Mouse (Mus musculus) CH12.LX (cell line): ENCODE results near the gene Fam71b. TPM values are rescaled to one million over a fixed set of nuclear protein-coding genes. Genes with fewer than 3 reads are reported as not detected.

Experiments used
- DNase-seq: peaks from one replicate; pipeline ENCODE4 v3.0.0-alpha.2; 2013; ENCODE audit errors: extremely low read depth
- H3K27ac ChIP-seq: 2 replicates; pipeline ENCODE4 v1.5.1; 2012; ENCODE audit warnings: low read depth, mild to moderate bottlenecking, control low read depth, moderate library complexity; ENCODE audit not compliant: insufficient read depth
- H3K27me3 ChIP-seq: replicated peaks from 2 replicates; pipeline ENCODE3; 2012; ENCODE audit warnings: inconsistent platforms
- H3K36me3 ChIP-seq, 2 experiments: replicated peaks in 1 of 2; 2 replicates each; pipeline versions ENCODE3 to v1.6.1; 2012; ENCODE audit warnings: inconsistent platforms in 1 of 2, low read length in 1 of 2, mild to moderate bottlenecking in 1 of 2, mixed read lengths in 1 of 2, moderate library complexity in 1 of 2; ENCODE audit not compliant: control insufficient read depth in 1 of 2, insufficient read depth in 1 of 2
- H3K4me1 ChIP-seq, 2 experiments: 2 replicates each; pipeline ENCODE4 v1.6.1; 2012; ENCODE audit warnings: inconsistent platforms in 1 of 2, moderate library complexity in 1 of 2; ENCODE audit not compliant: insufficient read depth in 2 of 2, control insufficient read depth in 1 of 2
- H3K4me2 ChIP-seq: 2 replicates; pipeline ENCODE4 v1.6.1; 2012; ENCODE audit warnings: low read depth, mild to moderate bottlenecking, control low read depth; ENCODE audit not compliant: poor library complexity, insufficient read depth, severe bottlenecking
- H3K4me3 ChIP-seq, 3 experiments: fragments of 150-350 bp in 1 of 3; sonication (generic) in 1 of 3; replicated peaks in 1 of 3; 2 replicates each; pipeline versions ENCODE3 to v1.5.1; 2011 to 2012; ENCODE audit warnings: low read depth in 2 of 3, low read length in 2 of 3, mild to moderate bottlenecking in 2 of 3, moderate library complexity in 2 of 3, control low read depth in 1 of 3, improper control_type of control experiment in 1 of 3, inconsistent platforms in 1 of 3, mixed read lengths in 1 of 3; ENCODE audit not compliant: poor library complexity in 1 of 3
- H3K79me2 ChIP-seq: replicated peaks from 2 replicates; pipeline ENCODE4 v1.6.1; 2012; ENCODE audit warnings: mild to moderate bottlenecking, moderate library complexity; ENCODE audit not compliant: control insufficient read depth, poor library complexity, insufficient read depth, severe bottlenecking; ENCODE audit errors: extremely low read depth
- H3K9ac ChIP-seq: 2 replicates; pipeline ENCODE4 v1.6.1; 2012; ENCODE audit warnings: low read depth, mild to moderate bottlenecking, control low read depth, moderate library complexity; ENCODE audit not compliant: insufficient read depth
- H3K9me3 ChIP-seq: replicated peaks from 2 replicates; pipeline ENCODE3; 2012; ENCODE audit warnings: low read length, inconsistent platforms, mixed read lengths
- BHLHE40 ChIP-seq: IDR thresholded peaks from 2 replicates; pipeline ENCODE4 v1.6.1; 2011; ENCODE audit warnings: mild to moderate bottlenecking, low read depth, low read length, improper control_type of control experiment
- CHD1 ChIP-seq: IDR thresholded peaks from 2 replicates; pipeline ENCODE4 v1.6.1; 2012; ENCODE audit warnings: low read depth, low read length, improper control_type of control experiment, inconsistent platforms
- CHD2 ChIP-seq: IDR thresholded peaks from 2 replicates; pipeline ENCODE4 v1.6.1; 2011; ENCODE audit warnings: low read length, improper control_type of control experiment
- ELF1 ChIP-seq: IDR thresholded peaks from 2 replicates; pipeline ENCODE4 v1.6.1; 2014; ENCODE audit warnings: low read depth, mild to moderate bottlenecking, inconsistent platforms, low read length, improper control_type of control experiment
- EP300 ChIP-seq: IDR thresholded peaks from 2 replicates; pipeline ENCODE4 v1.6.1; 2011; ENCODE audit warnings: low read length, improper control_type of control experiment
- ETS1 ChIP-seq: conservative IDR thresholded peaks from 2 replicates; pipeline ENCODE4 v1.6.1; 2012; ENCODE audit warnings: low read depth, mild to moderate bottlenecking, inconsistent platforms, low read length, improper control_type of control experiment, moderate library complexity
- GABPA ChIP-seq: IDR thresholded peaks from 2 replicates; pipeline ENCODE4 v1.6.1; 2012; ENCODE audit warnings: low read depth, low read length, improper control_type of control experiment, inconsistent platforms; ENCODE audit not compliant: insufficient replicate concordance
- HCFC1 ChIP-seq: IDR thresholded peaks from 2 replicates; pipeline ENCODE4 v1.6.1; 2012; ENCODE audit warnings: low read depth, mild to moderate bottlenecking, inconsistent platforms, low read length, improper control_type of control experiment
- IRF4 ChIP-seq: IDR thresholded peaks from 2 replicates; pipeline ENCODE4 v1.6.1; 2014; ENCODE audit warnings: low read depth, mild to moderate bottlenecking, inconsistent platforms, low read length, improper control_type of control experiment
- JUN ChIP-seq: IDR thresholded peaks from 2 replicates; pipeline ENCODE4 v1.6.1; 2011; ENCODE audit warnings: low read depth, mild to moderate bottlenecking, low read length, improper control_type of control experiment, moderate library complexity; ENCODE audit not compliant: insufficient read depth
- JUND ChIP-seq: conservative IDR thresholded peaks from 2 replicates; pipeline ENCODE4 v1.6.1; 2011; ENCODE audit warnings: low read depth, low read length, improper control_type of control experiment
- KAT2A ChIP-seq: IDR thresholded peaks from 2 replicates; pipeline ENCODE4 v1.6.1; 2012; ENCODE audit warnings: low read length, improper control_type of control experiment, inconsistent platforms; ENCODE audit not compliant: insufficient replicate concordance
- MAFK ChIP-seq: IDR thresholded peaks from 2 replicates; pipeline ENCODE4 v1.6.1; 2011; ENCODE audit warnings: low read length, improper control_type of control experiment; ENCODE audit not compliant: insufficient replicate concordance
- MAX ChIP-seq: IDR thresholded peaks from 2 replicates; pipeline ENCODE4 v1.6.1; 2011; ENCODE audit warnings: low read length, improper control_type of control experiment
- MAZ ChIP-seq: IDR thresholded peaks from 2 replicates; pipeline ENCODE4 v1.6.1; 2012; ENCODE audit warnings: low read depth, mild to moderate bottlenecking, inconsistent platforms, low read length, improper control_type of control experiment, moderate library complexity
- MXI1 ChIP-seq: IDR thresholded peaks from 2 replicates; pipeline ENCODE4 v1.6.1; 2011; ENCODE audit warnings: mild to moderate bottlenecking, low read depth, low read length, improper control_type of control experiment
- MYC ChIP-seq: IDR thresholded peaks from 2 replicates; pipeline ENCODE4 v1.6.1; 2011; ENCODE audit warnings: low read depth, mild to moderate bottlenecking, improper control_type of control experiment, low read length
- NELFE ChIP-seq: IDR thresholded peaks from 2 replicates; pipeline ENCODE4 v1.6.1; 2011; ENCODE audit warnings: low read depth, low read length, improper control_type of control experiment
- NRF1 ChIP-seq: IDR thresholded peaks from 2 replicates; pipeline ENCODE4 v1.6.1; 2014; ENCODE audit warnings: low read depth, mild to moderate bottlenecking, inconsistent platforms, low read length, improper control_type of control experiment, moderate library complexity
- PAX5 ChIP-seq: IDR thresholded peaks from 2 replicates; pipeline ENCODE4 v1.6.1; 2012; ENCODE audit warnings: low read length, inconsistent platforms, mixed read lengths
- POLR2A ChIP-seq: IDR thresholded peaks from 2 replicates; pipeline ENCODE4 v1.6.1; 2011; ENCODE audit warnings: low read depth, mild to moderate bottlenecking, improper control_type of control experiment, low read length
- POLR2AphosphoS2 ChIP-seq: IDR thresholded peaks from 2 replicates; pipeline ENCODE4 v1.6.1; 2011; ENCODE audit warnings: low read depth, low read length, improper control_type of control experiment
- RAD21 ChIP-seq: IDR thresholded peaks from 2 replicates; pipeline ENCODE4 v1.6.1; 2011; ENCODE audit warnings: low read depth, mild to moderate bottlenecking, low read length, improper control_type of control experiment, moderate library complexity
- RCOR1 ChIP-seq: conservative IDR thresholded peaks from 2 replicates; pipeline ENCODE4 v1.6.1; 2012; ENCODE audit warnings: low read depth, mild to moderate bottlenecking, inconsistent platforms, low read length, improper control_type of control experiment
- SIN3A ChIP-seq: IDR thresholded peaks from 2 replicates; pipeline ENCODE4 v1.6.1; 2012; ENCODE audit warnings: low read length, improper control_type of control experiment, inconsistent platforms
- SMC3 ChIP-seq: IDR thresholded peaks from 2 replicates; pipeline ENCODE4 v1.6.1; 2011; ENCODE audit warnings: low read depth, low read length, improper control_type of control experiment
- TBP ChIP-seq: conservative IDR thresholded peaks from 2 replicates; pipeline ENCODE4 v1.6.1; 2011; ENCODE audit warnings: low read depth, low read length, improper control_type of control experiment
- TCF12 ChIP-seq: IDR thresholded peaks from 2 replicates; pipeline ENCODE4 v1.6.1; 2014; ENCODE audit warnings: low read depth, mild to moderate bottlenecking, inconsistent platforms, low read length, improper control_type of control experiment
- USF1 ChIP-seq: IDR thresholded peaks from 2 replicates; pipeline ENCODE4 v1.6.1; 2014; ENCODE audit warnings: low read depth, mild to moderate bottlenecking, inconsistent platforms, low read length, improper control_type of control experiment
- USF2 ChIP-seq: conservative IDR thresholded peaks from 2 replicates; pipeline ENCODE4 v1.6.1; 2011; ENCODE audit warnings: low read depth, low read length, improper control_type of control experiment
- ZC3H11A ChIP-seq: IDR thresholded peaks from 2 replicates; pipeline ENCODE4 v1.6.1; 2012; ENCODE audit warnings: low read depth, mild to moderate bottlenecking, inconsistent platforms, low read length, improper control_type of control experiment
- ZNF384 ChIP-seq: IDR thresholded peaks from 2 replicates; pipeline ENCODE4 v1.6.1; 2012; ENCODE audit warnings: low read depth, low read length, improper control_type of control experiment, inconsistent platforms
- dilution Hi-C: fragments of 300-500 bp; cut with MboI; formaldehyde crosslinking; loops from 2 replicates; pipeline ENCODE4 v1.14.3; 2020; ENCODE audit warnings: low sequenced_read_pairs; ENCODE audit not compliant: extremely low pct_unique_long_range_greater_than_20kb, extremely low pct_ligation_motif_present
- in situ Hi-C: fragments of 300-500 bp; cut with MboI; formaldehyde crosslinking; loops from 3 replicates; pipeline ENCODE4 v1.14.3; 2019; ENCODE audit warnings: low sequenced_read_pairs, low pct_ligation_motif_present, low pct_unique_long_range_greater_than_20kb, mixed read lengths
- polyA plus RNA-seq: library from polyadenylated mRNA; unstranded; fragments of >175 nt; gene quantifications from 2 replicates; pipeline ENCODE4 v1.2.1, GENCODE M21; 2012; ENCODE audit warnings: low read depth; ENCODE audit not compliant: insufficient read length
- total RNA-seq, 2 experiments: library from RNA; depleted of rRNA; stranded (reverse); fragments of 300-350 nt in 1 of 2; fragments of >200 nt in 1 of 2; gene quantifications; 2 replicates each; pipeline ENCODE4 v1.2.3; 2012 to 2014

The Fam71b gene
- total and polyA plus RNA-seq, 3 experiments: 0.46 to 2.6 (median 2.4) TPM

DNA sequence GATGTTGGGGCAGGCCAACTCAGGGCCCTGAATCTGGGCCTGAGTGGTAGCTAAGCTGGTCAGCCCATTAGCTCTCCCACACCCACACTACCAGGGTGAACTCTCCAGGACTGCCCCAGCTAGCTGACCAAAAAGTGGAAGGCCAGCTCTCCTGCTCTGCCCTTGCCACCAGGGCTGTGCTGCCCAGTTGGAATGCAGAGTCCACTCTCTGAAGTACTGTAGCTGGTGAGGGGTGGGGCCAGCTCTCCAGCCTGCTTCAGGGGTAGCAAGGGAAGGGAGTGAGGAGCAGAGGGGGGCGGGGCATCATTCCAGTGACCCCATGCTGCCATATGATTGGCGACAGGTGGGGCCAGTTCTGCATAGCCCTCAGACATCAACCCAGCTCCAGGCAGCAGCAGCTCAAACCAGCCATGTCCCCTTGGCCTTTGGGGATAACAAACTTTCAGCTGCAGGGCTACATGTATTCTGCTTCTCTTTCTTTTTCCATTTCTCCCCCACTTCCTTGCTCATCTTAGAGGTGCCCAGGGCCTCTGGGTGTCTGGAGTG, 13.7 kb downstream of the Fam71b start:
- Histone ChIP-seq H3K27ac (no peak overlapping the region), H3K9me3 (peaks cover 2% of the 10 kb centered on the region), H3K36me3 (no peaks in the 10 kb centered on the region), H3K4me2 (no peak overlapping the region), H3K79me2 (no peaks in the 10 kb centered on the region), H3K9ac (no peak overlapping the region), H3K27me3 (no peaks in the 10 kb centered on the region), H3K4me1 (peaks cover 17 to 20% of the 10 kb centered on the region in 2 experiments), H3K4me3 (no peak overlapping the region)
- DNase-seq: no peak
- TF ChIP-seq NELFE (no peak), SIN3A (no peak), BHLHE40 (no peak), JUN (no peak), GABPA (no peak), RCOR1 (no peak), ZC3H11A (no peak), POLR2AphosphoS2 (no peak), MAX (no peak), USF1 (no peak), CHD2 (no peak), TBP (no peak), EP300 (no peak), POLR2A (no peak), IRF4 (no peak), HCFC1 (no peak), SMC3 (no peak), JUND (no peak)
- dilution Hi-C loops (no loop called here), in situ Hi-C loops (no loop called here)

- H3K4me3 ChIP-seq: no peak overlapping the region
- no peaks in the 10 kb centered on the region for H3K79me2 ChIP-seq
- H3K9ac ChIP-seq: no peak overlapping the region
- no peak overlapping the region for H3K4me2 ChIP-seq
- H3K4me1 ChIP-seq: peaks cover 11 to 46% of the 10 kb centered on the region in 2 experiments
- peaks cover 4% of the 10 kb centered on the region for H3K9me3 ChIP-seq
- dilution Hi-C loops: no loop called here
- H3K36me3 ChIP-seq: no peaks in the 10 kb centered on the region
- peak; percentile 45 for DNase-seq
- H3K27ac ChIP-seq: no peak overlapping the region
- H3K27me3 ChIP-seq: no peaks in the 10 kb centered on the region
- in situ Hi-C loops: no loop called here
- TF ChIP-seq CHD1 (0 out of 2 replicates have a peak, but pooled peaks have one; percentile 44), ELF1 (no peak), GABPA (no peak), JUN (no peak), MXI1 (no peak), ETS1 (peak; percentile 52; the same call in 1 of the 2 replicates), PAX5 (no peak), POLR2AphosphoS2 (no peak), MAX (peak; percentile 82), NRF1 (no peak), IRF4 (peak; percentile 55), ZNF384 (no peak), RAD21 (no peak; the same call in 1 of the 2 replicates), MYC (no peak), HCFC1 (no peak), KAT2A (0 out of 2 replicates have a peak, but pooled peaks have one; percentile 7), NELFE (no peak), USF2 (no peak), BHLHE40 (peak; percentile 55), MAFK (peak; percentile 41; the same call in 1 of the 2 replicates), MAZ (no peak), TBP (0 out of 2 replicates have a peak, but pooled peaks have one; percentile 45), USF1 (no peak), JUND (no peak), TCF12 (peak; percentile 87)
These were observed 22.1 kb downstream of the Fam71b start for GRCm38 (mm10) chr11:46418438-46418837.
